Mouse (Mus musculus): ENCODE results near the gene Btg4. TPM values are rescaled to one million over a fixed set of nuclear protein-coding genes. Genes with fewer than 3 reads are reported as not detected.

Btg4 gene
- total RNA-seq (2023; ENCODE audit: inconsistent age) = not detected in 4 replicates

GRCm38 (mm10) chr9:51060601-51061000 is at the start of gene Btg4:
Gene Btg4, plus strand, starts transcription at chr9:51060901.

GRCm38 (mm10) chr9:51076979-51077315 is 16.2 kb downstream of the Btg4 start, which contains the start of gene Layn:
Gene Layn, minus strand, starts transcription at chr9:51077094.

GRCm38 (mm10) chr9:51101756-51102425 is 41.2 kb downstream of the Btg4 start, which contains the start of gene 4833427G06Rik:
Gene 4833427G06Rik, minus strand, starts transcription at chr9:51102078.

GRCm38 (mm10) chr9:51165312-51166180 is 104.8 kb downstream of the Btg4 start, which contains the start of gene Gm32742:
Gene Gm32742, minus strand, starts transcription at chr9:51165517.

Other genes with a start within 250 kb of the Btg4 start
- gene Ppp2r1b, start 215.6 kb upstream of the Btg4 start, total RNA-seq (2023; ENCODE audit: inconsistent age) = 40.3 to 50.9 TPM (median 46.0 TPM) in 4 replicates
- gene Sik2, start 51.8 kb upstream of the Btg4 start, total RNA-seq (2023; ENCODE audit: inconsistent age) = 28.2 to 38.2 TPM (median 33.3 TPM) in 4 replicates
- not detected in 4 replicates for gene Layn, start 16.2 kb downstream of the Btg4 start, total RNA-seq (2023; ENCODE audit: inconsistent age)
- gene 4833427G06Rik, start 41.2 kb downstream of the Btg4 start, total RNA-seq (2023; ENCODE audit: inconsistent age) = not detected in 4 replicates
- 0.06 to 0.09 TPM (median 0.06 TPM) in 3 of 4 replicates, not detected in the other for gene Gm32742, start 104.6 kb downstream of the Btg4 start, total RNA-seq (2023; ENCODE audit: inconsistent age)
- 376 to 438 TPM (median 413 TPM) in 4 replicates for gene Pou2af1, start 152.8 kb downstream of the Btg4 start, total RNA-seq (2023; ENCODE audit: inconsistent age)
- not detected in 4 replicates for gene Colca2, start 217.7 kb downstream of the Btg4 start, total RNA-seq (2023; ENCODE audit: inconsistent age)

Data from B cell, adult (primary cell).